Mouse (Mus musculus): Measurements from ENCODE around the gene Arpc1a.

DNA sequence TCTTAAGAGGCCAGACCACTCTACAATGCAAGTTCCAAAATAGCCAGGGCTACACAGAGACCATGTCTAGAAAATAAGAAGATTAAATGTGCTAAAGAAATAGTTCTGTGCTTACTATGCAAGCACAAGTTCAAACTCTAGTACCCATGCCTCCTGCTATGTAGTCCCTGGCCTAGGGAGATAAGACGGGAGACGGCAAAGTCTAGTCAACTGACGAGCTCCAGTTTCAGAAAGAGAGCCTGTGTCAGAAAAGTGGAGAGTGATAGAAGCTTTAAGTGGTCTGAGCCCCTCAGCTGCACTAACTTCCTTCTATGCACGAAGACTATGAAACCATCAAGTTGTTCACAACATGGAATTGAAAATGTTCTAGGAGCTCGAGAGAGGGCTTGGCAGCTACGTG is 65.7 kb downstream of the Arpc1a start:
- TF ChIP-seq POLR2A (IDR thresholded peaks at IDR 0.05; ENCODE audit: borderline replicate concordance, low read depth, low read length), result no peak
- TF ChIP-seq CTCF (IDR thresholded peaks at IDR 0.05; ENCODE audit: low read depth, low read length), result no peak

All from bone marrow macrophage, adult 2 months (primary cell).